Mouse (Mus musculus): ENCODE measurements around the gene AC109138.7.
A peak's percentile ranks its signal among the peaks of the same experiment; 100 is the strongest.

The AC109138.7 gene

GRCm38 (mm10) chr19:4194021-4194724 lies 20.0 kb upstream of the AC109138.7 start:
- no peak for DNase-seq

GRCm38 (mm10) chr19:4194776-4195650 lies 19.1 kb upstream of the AC109138.7 start:
- no peak for DNase-seq

- no peak for DNase-seq
Observed at GRCm38 (mm10) chr19:4196048-4196447, 18.1 kb upstream of the AC109138.7 start.

- no peak for DNase-seq
Observed at GRCm38 (mm10) chr19:4196548-4196947, 17.6 kb upstream of the AC109138.7 start.

GRCm38 (mm10) chr19:4197180-4197579 lies 17.0 kb upstream of the AC109138.7 start:
- no peak for DNase-seq

GRCm38 (mm10) chr19:4201291-4201909 lies 12.8 kb upstream of the AC109138.7 start, which contains the start of gene Rad9a:
Gene Rad9a, minus strand, starts transcription at chr19:4201662.
- DNase-seq, result peak; percentile 95

GRCm38 (mm10) chr19:4202149-4202548 lies 12.0 kb upstream of the AC109138.7 start:
- DNase-seq, result no peak

GRCm38 (mm10) chr19:4203148-4203547 lies 11.0 kb upstream of the AC109138.7 start:
- no peak for DNase-seq

- DNase-seq, result no peak
Observed at GRCm38 (mm10) chr19:4203604-4204326, 10.4 kb upstream of the AC109138.7 start.

GRCm38 (mm10) chr19:4204889-4205288 lies 9.3 kb upstream of the AC109138.7 start:
- DNase-seq, result no peak

GRCm38 (mm10) chr19:4206971-4207370 lies 7.2 kb upstream of the AC109138.7 start:
- DNase-seq, result no peak

GRCm38 (mm10) chr19:4208563-4208962 lies 5.6 kb upstream of the AC109138.7 start:
- no peak for DNase-seq

GRCm38 (mm10) chr19:4211891-4212588 lies 2.1 kb upstream of the AC109138.7 start:
- no peak for DNase-seq

GRCm38 (mm10) chr19:4213524-4213974 lies 608 bp upstream of the AC109138.7 start:
- DNase-seq, result no peak

GRCm38 (mm10) chr19:4214771-4215450 lies 754 bp downstream of the AC109138.7 start:
- DNase-seq, result no peak

GRCm38 (mm10) chr19:4215451-4215840 lies 1.3 kb downstream of the AC109138.7 start:
- DNase-seq, result no peak

GRCm38 (mm10) chr19:4216041-4216685 lies 2.0 kb downstream of the AC109138.7 start:
- no peak for DNase-seq

GRCm38 (mm10) chr19:4217140-4217539 lies 3.0 kb downstream of the AC109138.7 start:
- no peak for DNase-seq

- no peak for DNase-seq
Observed at GRCm38 (mm10) chr19:4217855-4218254, 3.7 kb downstream of the AC109138.7 start.

- DNase-seq, result no peak
Observed at GRCm38 (mm10) chr19:4218293-4218692, 4.1 kb downstream of the AC109138.7 start.

- DNase-seq, result no peak
Observed at GRCm38 (mm10) chr19:4218784-4219183, 4.6 kb downstream of the AC109138.7 start.
